Mouse (Mus musculus): ENCODE data around the gene AW822073. TPM values are rescaled to one million over a fixed set of nuclear protein-coding genes. Genes with fewer than 3 reads are reported as not detected.
"Not testable (repeated sequence)": the region's sequence is repeated elsewhere in the genome, so short reads cannot be mapped to it uniquely, and the experiment has no call there.

AW822073 gene
- polyA plus RNA-seq (2016; fragmentation: Nextera tagmentation; extraction: Ambion mirVana) = not detected in 2 replicates

- not testable (repeated sequence) for H3K4me1 ChIP-seq; H3K4me2 ChIP-seq (replicated peaks); ATAC-seq (ENCODE audit: insufficient number of reproducible peaks, insufficient read depth, low FRiP score, low TSS enrichment); H3K27ac ChIP-seq; H3K9ac ChIP-seq; H3K27me3 ChIP-seq; H3K4me3 ChIP-seq; H3K9me3 ChIP-seq; H3K36me3 ChIP-seq
- WGBS = 82% methylated on average over 18 of the region's 18 CpGs
Observed at GRCm38 (mm10) chr10:58224827-58225785, at the start of gene AW822073. Gene AW822073 (minus strand): TSS chr10:58224930.

- Histone ChIP-seq H3K9me3 (no peaks in the 10 kb centered on the region), H3K9ac (no peak overlapping the region), H3K36me3 (peaks cover 28% of the 10 kb centered on the region), H3K4me1 (peaks cover 5% of the 10 kb centered on the region; the same call in 1 of the 2 replicates), H3K27ac (no peak overlapping the region), H3K27me3 (no peaks in the 10 kb centered on the region), H3K4me3 (no peak overlapping the region), H3K4me2 (replicated peaks) (no peak overlapping the region)
- no peak for ATAC-seq (ENCODE audit: insufficient number of reproducible peaks, insufficient read depth, low FRiP score, low TSS enrichment)
- 79% methylated on average over 5 of the region's 5 CpGs for WGBS
Observed at GRCm38 (mm10) chr10:58258466-58258865, 33.7 kb upstream of the AW822073 start.

- Histone ChIP-seq H3K4me2 (replicated peaks) (peak overlapping the region; percentile 54), H3K9me3 (no peaks in the 10 kb centered on the region), H3K4me1 (peaks cover 5% of the 10 kb centered on the region; the same call in 1 of the 2 replicates), H3K36me3 (peaks cover 16% of the 10 kb centered on the region), H3K27me3 (no peaks in the 10 kb centered on the region), H3K4me3 (peak overlapping the region; percentile 74), H3K27ac (no peak overlapping the region), H3K9ac (0 out of 2 replicates have a peak overlapping the region, but pooled peaks have one; percentile 68)
- no peak for ATAC-seq (ENCODE audit: insufficient number of reproducible peaks, insufficient read depth, low FRiP score, low TSS enrichment)
- 8% methylated on average over 4 of the region's 4 CpGs for WGBS
Observed at GRCm38 (mm10) chr10:58255954-58256353, 31.2 kb upstream of the AW822073 start.

GRCm38 (mm10) chr10:58255213-58255892, 30.6 kb upstream of the AW822073 start, which contains the start of gene Gcc2:
Gene Gcc2 (plus strand): TSS chr10:58255497.
- H3K36me3 ChIP-seq = peaks cover 15% of the 10 kb centered on the region
- under 1% methylated on average over 53 of the region's 58 CpGs for WGBS
- H3K9ac ChIP-seq = peak within 1 kb of the TSS; percentile 68
- H3K4me3 ChIP-seq = peak within 1 kb of the TSS; percentile 74
- no peaks in the 10 kb centered on the region for H3K9me3 ChIP-seq
- ATAC-seq (ENCODE audit: insufficient number of reproducible peaks, insufficient read depth, low FRiP score, low TSS enrichment) = peak; percentile 99
- H3K4me1 ChIP-seq = peaks cover 5% of the 10 kb centered on the region; the same call in 1 of the 2 replicates
- H3K27ac ChIP-seq = peak within 1 kb of the TSS; percentile 61
- peak within 1 kb of the TSS; percentile 54 for H3K4me2 ChIP-seq (replicated peaks)
- no peaks in the 10 kb centered on the region for H3K27me3 ChIP-seq

- ATAC-seq (ENCODE audit: insufficient number of reproducible peaks, insufficient read depth, low FRiP score, low TSS enrichment) = no peak
- Histone ChIP-seq H3K4me1 (peaks cover 5% of the 10 kb centered on the region; the same call in 1 of the 2 replicates), H3K9ac (no peak overlapping the region), H3K4me3 (peak overlapping the region; percentile 74), H3K27me3 (no peaks in the 10 kb centered on the region), H3K9me3 (no peaks in the 10 kb centered on the region), H3K4me2 (replicated peaks) (peak overlapping the region; percentile 54), H3K27ac (no peak overlapping the region), H3K36me3 (0 out of 2 replicates have a peak, but pooled peaks cover 10% of the 10 kb centered on the region)
- WGBS = 44% methylated on average over 6 of the region's 6 CpGs
Observed at GRCm38 (mm10) chr10:58254635-58255175, 30.0 kb upstream of the AW822073 start.

GRCm38 (mm10) chr10:58249535-58249934, 24.8 kb upstream of the AW822073 start:
- H3K27ac ChIP-seq = no peak overlapping the region
- no peaks in the 10 kb centered on the region for H3K36me3 ChIP-seq
- H3K4me1 ChIP-seq = no peaks in the 10 kb centered on the region
- H3K4me2 ChIP-seq (replicated peaks) = no peak overlapping the region
- no peaks in the 10 kb centered on the region for H3K27me3 ChIP-seq
- no peaks in the 10 kb centered on the region for H3K9me3 ChIP-seq
- WGBS = 18% methylated on average over 1 of the region's 1 CpGs
- no peak overlapping the region for H3K4me3 ChIP-seq
- H3K9ac ChIP-seq = no peak overlapping the region
- ATAC-seq (ENCODE audit: insufficient number of reproducible peaks, insufficient read depth, low FRiP score, low TSS enrichment) = no peak

GRCm38 (mm10) chr10:58238984-58239740, 14.4 kb upstream of the AW822073 start:
- not testable (repeated sequence) for H3K9me3 ChIP-seq; H3K27me3 ChIP-seq; H3K4me1 ChIP-seq; H3K36me3 ChIP-seq; H3K4me2 ChIP-seq (replicated peaks); H3K27ac ChIP-seq; H3K9ac ChIP-seq; H3K4me3 ChIP-seq
- peak; percentile 88 for ATAC-seq (ENCODE audit: insufficient number of reproducible peaks, insufficient read depth, low FRiP score, low TSS enrichment)
- WGBS = 81% methylated on average over 7 of the region's 8 CpGs

GRCm38 (mm10) chr10:58236613-58237012, 11.9 kb upstream of the AW822073 start, which contains the start of gene Gm4981:
Gene Gm4981 (minus strand): TSS chr10:58236701.
- ATAC-seq (ENCODE audit: insufficient number of reproducible peaks, insufficient read depth, low FRiP score, low TSS enrichment) = no peak
- Histone ChIP-seq H3K4me2 (replicated peaks) (no peak within 1 kb of the TSS), H3K27ac (no peak within 1 kb of the TSS), H3K4me3 (no peak within 1 kb of the TSS), H3K27me3 (no peaks in the 10 kb centered on the region), H3K36me3 (no peaks in the 10 kb centered on the region), H3K9ac (no peak within 1 kb of the TSS), H3K4me1 (no peaks in the 10 kb centered on the region), H3K9me3 (peaks cover 18% of the 10 kb centered on the region)
- WGBS = 91% methylated on average over 10 of the region's 10 CpGs

- H3K27ac ChIP-seq; ATAC-seq (ENCODE audit: insufficient number of reproducible peaks, insufficient read depth, low FRiP score, low TSS enrichment); H3K36me3 ChIP-seq; H3K9ac ChIP-seq; H3K4me1 ChIP-seq; H3K4me3 ChIP-seq; H3K4me2 ChIP-seq (replicated peaks); H3K27me3 ChIP-seq: not testable (repeated sequence)
- H3K9me3 ChIP-seq = peaks cover 23% of the 10 kb centered on the region
- WGBS = 79% methylated on average over 4 of the region's 4 CpGs
Observed at GRCm38 (mm10) chr10:58234985-58235384, 10.3 kb upstream of the AW822073 start.

- not testable (repeated sequence) for H3K27me3 ChIP-seq; H3K36me3 ChIP-seq; H3K4me1 ChIP-seq; H3K9ac ChIP-seq; H3K27ac ChIP-seq; ATAC-seq (ENCODE audit: insufficient number of reproducible peaks, insufficient read depth, low FRiP score, low TSS enrichment); H3K4me2 ChIP-seq (replicated peaks); H3K4me3 ChIP-seq
- H3K9me3 ChIP-seq = peaks cover 19% of the 10 kb centered on the region
Observed at GRCm38 (mm10) chr10:58233740-58234121, 9.0 kb upstream of the AW822073 start.
